Mouse (Mus musculus) forebrain, embryonic 16.5 days (tissue): Measurements from ENCODE around the gene Cptp. TPM values are rescaled to one million over a fixed set of nuclear protein-coding genes. Genes with fewer than 3 reads are reported as not detected.

ENCODE experiments used
- ATAC-seq: fragments of 200-750 bp; cut with Nextera tagmentation; 2 replicates; pipeline ENCODE4 v1.8.0; 2017; ENCODE audit warnings: mild to moderate bottlenecking, moderate library complexity
- H3K27ac ChIP-seq: fragments of 300-500 bp; sonication (generic); 2 replicates; pipeline ENCODE4 v1.5.1; 2014; ENCODE audit warnings: low read length, control low read depth
- H3K27me3 ChIP-seq: fragments of 300-500 bp; sonication (generic); replicated peaks from 2 replicates; pipeline ENCODE4 v1.6.1; 2014; ENCODE audit warnings: low read length; ENCODE audit not compliant: control insufficient read depth, insufficient read depth
- H3K36me3 ChIP-seq: fragments of 300-500 bp; sonication (generic); 2 replicates; pipeline ENCODE4 v1.6.1; 2014; ENCODE audit not compliant: control insufficient read depth, insufficient read depth
- H3K4me1 ChIP-seq: fragments of 300-500 bp; sonication (generic); replicated peaks from 2 replicates; pipeline ENCODE4 v1.6.1; 2014; ENCODE audit warnings: low read length; ENCODE audit not compliant: control insufficient read depth, insufficient read depth
- H3K4me2 ChIP-seq: fragments of 300-500 bp; sonication (generic); 2 replicates; pipeline ENCODE4 v1.6.1; 2014; ENCODE audit warnings: mild to moderate bottlenecking, low read length, control low read depth
- H3K4me3 ChIP-seq: fragments of 300-500 bp; sonication (generic); replicated peaks from 2 replicates; pipeline ENCODE4 v1.5.1; 2014; ENCODE audit warnings: mild to moderate bottlenecking, low read length, control low read depth
- H3K9ac ChIP-seq: fragments of 300-500 bp; sonication (generic); replicated peaks from 2 replicates; pipeline ENCODE4 v1.6.1; 2014; ENCODE audit warnings: low read depth, low read length, control low read depth
- H3K9me3 ChIP-seq: fragments of 300-500 bp; sonication (generic); 2 replicates; pipeline ENCODE4 v1.6.1; 2016; ENCODE audit warnings: low read length; ENCODE audit not compliant: control insufficient read depth
- WGBS: fragments of 180-500 bp; shearing (Covaris S2); extraction: QIAGEN DNeasy Blood & Tissue Kit; methylation state at CpG from one replicate; pipeline ENCODE4 v1.1.7; 2014; 5-methylcytosine and 5-hydroxymethylcytosine counted together
- polyA plus RNA-seq: library from polyadenylated mRNA; unstranded; fragments of >200 nt; fragmentation: Nextera tagmentation; extraction: Ambion mirVana; gene quantifications from 2 replicates; pipeline ENCODE4 v1.2.1, GENCODE M21; 2015

Gene Cptp
- polyA plus RNA-seq, 1 experiment from 2014 or later: 23.8 TPM

DNA sequence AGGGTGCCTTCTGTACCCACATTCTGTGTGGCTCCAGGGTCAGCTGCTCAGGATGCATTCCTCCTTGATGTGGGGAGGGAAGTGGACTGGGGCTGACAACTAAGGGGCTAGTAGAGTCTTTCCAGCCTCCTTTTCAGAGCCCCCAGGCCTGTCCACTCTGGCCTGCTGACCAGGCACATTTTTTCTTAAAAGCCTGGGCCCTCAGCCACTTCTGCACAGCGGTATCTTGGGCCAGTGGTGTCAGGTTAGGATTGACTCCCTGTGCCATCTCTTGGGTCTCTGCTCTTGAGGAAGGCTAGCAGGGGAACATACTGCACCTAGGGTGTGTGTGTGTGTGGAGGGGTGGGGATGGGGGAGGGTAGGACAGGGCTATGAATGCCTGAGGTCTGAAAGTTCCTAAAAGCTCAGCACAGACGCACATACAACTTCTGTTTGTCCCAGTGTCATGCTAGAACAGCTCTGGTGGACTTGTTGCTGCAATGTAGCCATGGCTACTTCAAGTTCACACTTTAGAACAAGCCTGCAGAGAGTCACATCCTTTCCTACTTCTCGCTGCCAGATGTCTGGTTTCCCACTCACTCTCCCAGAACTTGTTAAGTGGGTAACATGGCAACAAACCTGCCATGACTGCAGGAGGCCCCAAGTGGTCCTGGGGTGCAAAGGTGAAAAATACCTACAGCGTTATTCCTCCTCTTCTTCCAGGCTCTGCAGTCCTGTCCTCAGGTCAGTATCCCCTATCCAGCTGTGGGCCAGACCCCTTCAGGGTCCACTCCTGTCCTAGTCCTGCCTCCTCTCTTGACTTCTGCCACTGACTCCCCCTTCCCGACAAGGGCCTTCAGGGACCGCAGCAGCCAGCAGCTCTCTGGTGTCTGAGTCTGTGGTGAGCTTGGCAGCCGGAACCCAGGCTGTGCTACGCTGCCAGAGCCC, 28.9 kb downstream of the Cptp start:
- peak overlapping the region; percentile 40 for H3K4me2 ChIP-seq
- H3K4me3 ChIP-seq: peak overlapping the region; percentile 25
- no peaks in the 10 kb centered on the region for H3K36me3 ChIP-seq
- peaks cover 11% of the 10 kb centered on the region for H3K4me1 ChIP-seq
- no peak overlapping the region for H3K27ac ChIP-seq
- peak overlapping the region; percentile 47 for H3K9ac ChIP-seq
- no peaks in the 10 kb centered on the region for H3K9me3 ChIP-seq
- H3K27me3 ChIP-seq: no peaks in the 10 kb centered on the region; the same call in 1 of the 2 replicates
- WGBS: 11% methylated on average over 8 of the region's 8 CpGs
- no peak for ATAC-seq

DNA sequence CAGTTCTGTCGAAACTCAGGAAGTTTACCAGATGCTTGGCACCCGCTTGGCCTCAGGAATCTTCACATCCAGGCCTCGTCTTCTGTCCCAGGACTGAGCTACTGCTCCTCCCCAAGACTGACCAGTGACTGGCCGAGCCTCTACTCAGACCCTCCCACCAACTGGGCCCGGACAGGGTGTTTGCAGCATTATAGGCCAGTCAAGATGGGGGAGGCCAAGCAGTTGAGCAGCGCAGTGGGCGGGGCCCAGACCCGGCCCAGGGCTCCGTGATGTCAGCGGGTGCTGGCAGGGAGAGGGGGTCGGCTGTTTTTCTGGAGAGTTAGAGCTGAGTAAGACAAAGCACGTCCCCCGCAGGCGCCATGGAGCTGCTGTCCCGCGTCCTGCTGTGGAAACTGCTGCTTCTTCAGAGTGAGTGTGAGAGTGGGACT, 29.7 kb downstream of the Cptp start, which contains the start of gene Mxra8:
Mxra8 (plus strand) TSS at position 198 of the 428 bp plus-strand sequence.
- no peaks in the 10 kb centered on the region; the same call in 1 of the 2 replicates for H3K27me3 ChIP-seq
- no peaks in the 10 kb centered on the region for H3K36me3 ChIP-seq
- no peaks in the 10 kb centered on the region for H3K9me3 ChIP-seq
- peak; percentile 44; the same call in 1 of the 2 replicates for ATAC-seq
- no peak within 1 kb of the TSS for H3K27ac ChIP-seq
- H3K9ac ChIP-seq: peak within 1 kb of the TSS; percentile 47
- WGBS: 5% methylated on average over 16 of the region's 16 CpGs
- peaks cover 11% of the 10 kb centered on the region for H3K4me1 ChIP-seq
- peak within 1 kb of the TSS; percentile 40 for H3K4me2 ChIP-seq
- peak within 1 kb of the TSS; percentile 25 for H3K4me3 ChIP-seq

DNA sequence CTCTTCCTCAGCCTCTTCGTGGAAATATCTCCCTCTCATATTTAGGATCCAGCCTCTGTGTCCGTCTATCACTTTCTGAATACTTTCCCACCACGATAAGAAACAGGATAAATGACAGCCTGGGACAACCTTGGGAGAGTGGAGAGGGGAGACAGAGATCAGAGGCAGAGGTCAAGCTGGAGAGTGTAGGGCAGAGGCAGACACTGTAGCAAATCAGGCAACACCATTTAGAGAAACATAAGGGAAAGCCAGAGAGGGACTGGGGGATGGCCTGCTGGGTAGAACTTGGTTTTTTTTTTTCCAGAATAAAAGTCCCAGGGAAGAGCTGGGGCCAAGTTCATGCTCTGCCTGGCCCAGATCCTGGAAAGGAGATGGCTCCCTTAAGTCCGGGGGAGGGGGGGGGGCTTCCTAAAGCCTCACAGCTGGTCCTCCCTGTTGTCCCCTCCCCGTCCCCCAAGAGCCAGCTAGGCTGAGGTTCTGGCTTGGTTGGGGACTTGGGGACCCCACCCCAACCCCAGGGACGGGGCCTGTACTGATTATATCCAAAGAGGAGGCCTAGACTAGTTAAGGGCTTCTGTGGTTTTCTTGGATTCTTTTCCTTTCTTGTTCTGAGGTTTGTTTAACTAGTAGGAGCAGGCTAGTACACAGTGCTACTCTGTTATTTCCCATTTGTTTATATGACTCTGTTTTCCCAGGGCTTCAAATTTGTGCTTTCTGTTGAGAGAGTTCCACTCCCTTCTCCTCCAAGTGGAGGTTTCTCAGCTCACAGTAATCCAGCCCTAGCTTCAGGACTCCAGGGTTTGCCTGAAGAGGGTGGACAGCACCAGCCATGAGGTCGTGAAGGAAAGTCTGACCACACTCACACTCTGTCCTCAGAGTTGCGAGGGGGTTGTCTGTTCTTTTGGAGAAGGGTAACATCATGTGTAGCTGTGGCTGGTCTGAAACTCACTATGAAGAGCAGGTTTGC, 30.8 kb downstream of the Cptp start:
- no peak overlapping the region for H3K4me3 ChIP-seq
- no peak overlapping the region for H3K27ac ChIP-seq
- no peaks in the 10 kb centered on the region for H3K36me3 ChIP-seq
- ATAC-seq: no peak
- no peaks in the 10 kb centered on the region; the same call in 1 of the 2 replicates for H3K27me3 ChIP-seq
- H3K9me3 ChIP-seq: no peaks in the 10 kb centered on the region
- peaks cover 18% of the 10 kb centered on the region for H3K4me1 ChIP-seq
- no peak overlapping the region for H3K9ac ChIP-seq
- 62% methylated on average over 8 of the region's 8 CpGs for WGBS
- H3K4me2 ChIP-seq: no peak overlapping the region

DNA sequence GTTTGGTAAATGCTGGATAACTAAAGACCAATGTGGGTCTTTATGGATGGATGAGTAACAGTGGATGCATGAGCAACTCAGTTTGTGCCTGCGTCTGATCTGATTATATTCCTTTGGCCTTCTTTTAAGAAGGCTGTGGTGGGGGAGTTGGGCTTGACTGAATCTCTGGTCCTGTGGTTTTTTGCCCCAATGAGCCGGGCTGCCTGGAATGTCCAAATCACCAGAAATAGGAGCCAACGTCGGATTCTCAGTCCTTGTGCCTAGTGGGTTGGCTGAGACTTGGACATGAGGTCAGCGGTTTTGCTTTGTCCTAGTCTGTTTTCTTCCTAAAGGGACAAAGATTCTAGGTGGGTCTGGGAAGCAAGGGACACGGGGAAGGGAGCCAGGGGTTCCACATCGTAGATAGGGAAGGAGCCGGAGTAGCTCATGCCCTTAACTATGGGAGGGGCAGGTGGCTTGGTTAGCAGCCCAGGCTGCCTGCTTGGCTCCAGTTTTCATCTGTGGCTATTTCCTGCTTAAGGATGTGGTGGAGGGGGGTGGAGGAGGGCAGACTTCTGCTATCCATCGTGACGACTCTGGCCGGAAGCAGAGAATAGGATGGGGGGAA, 31.7 kb downstream of the Cptp start:
- H3K4me1 ChIP-seq: peaks cover 26% of the 10 kb centered on the region
- no peaks in the 10 kb centered on the region; the same call in 1 of the 2 replicates for H3K27me3 ChIP-seq
- H3K4me2 ChIP-seq: no peak overlapping the region
- H3K36me3 ChIP-seq: no peaks in the 10 kb centered on the region; the same call in 1 of the 2 replicates
- ATAC-seq: no peak
- no peak overlapping the region for H3K4me3 ChIP-seq
- H3K9ac ChIP-seq: no peak overlapping the region
- no peak overlapping the region for H3K27ac ChIP-seq
- H3K9me3 ChIP-seq: no peaks in the 10 kb centered on the region
- 79% methylated on average over 11 of the region's 11 CpGs for WGBS

DNA sequence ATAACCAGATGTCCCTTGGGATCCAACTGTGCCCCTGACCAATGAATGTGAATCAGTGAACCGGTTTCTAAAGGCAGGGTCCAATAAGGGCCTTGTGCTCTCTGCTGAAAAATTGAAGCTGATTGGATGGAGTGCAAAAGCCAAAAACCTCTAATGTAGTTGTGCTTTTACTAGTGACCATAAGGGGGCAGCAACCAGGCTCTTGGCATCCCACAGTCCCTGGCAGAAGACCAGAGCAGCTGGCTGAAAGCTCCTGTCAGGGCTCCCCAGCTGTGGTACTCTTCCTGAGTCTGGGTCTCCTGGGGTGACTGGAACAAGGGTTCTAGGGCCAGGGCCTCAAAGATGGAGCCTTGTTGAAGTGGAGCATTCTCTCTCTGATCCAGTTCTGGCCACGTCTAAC, 35.4 kb downstream of the Cptp start:
- Histone ChIP-seq H3K9me3 (no peaks in the 10 kb centered on the region), H3K27ac (peak overlapping the region; percentile 16; the same call in 1 of the 2 replicates), H3K36me3 (no peaks in the 10 kb centered on the region; the same call in 1 of the 2 replicates), H3K9ac (no peak overlapping the region), H3K4me1 (peaks cover 24% of the 10 kb centered on the region), H3K4me2 (no peak overlapping the region), H3K27me3 (no peaks in the 10 kb centered on the region), H3K4me3 (no peak overlapping the region)
- 35% methylated on average over 2 of the region's 2 CpGs for WGBS
- ATAC-seq: no peak

DNA sequence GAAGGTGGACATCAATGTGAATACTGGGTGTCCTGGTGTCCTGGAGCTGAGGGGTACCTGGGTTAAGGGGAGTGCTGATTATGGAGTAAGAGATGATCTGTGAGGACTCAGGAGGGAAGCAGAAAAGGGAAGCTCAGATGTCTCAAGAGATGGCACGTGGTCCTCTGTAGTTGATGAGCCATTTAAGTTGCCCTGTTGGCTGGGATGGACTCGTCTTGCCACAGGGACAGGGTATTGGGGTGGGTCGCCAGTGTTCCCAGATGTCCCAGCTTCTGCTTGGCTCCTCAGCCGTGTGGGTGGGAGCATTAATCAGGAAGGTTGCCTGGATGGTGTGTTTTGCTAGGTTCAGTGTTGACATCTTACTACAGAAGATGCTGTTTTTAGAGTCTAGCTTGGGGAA, 36.0 kb downstream of the Cptp start:
- no peak overlapping the region for H3K4me3 ChIP-seq
- H3K4me1 ChIP-seq: peaks cover 24% of the 10 kb centered on the region
- WGBS: 86% methylated on average over 4 of the region's 4 CpGs
- H3K27ac ChIP-seq: no peak overlapping the region
- no peaks in the 10 kb centered on the region for H3K9me3 ChIP-seq
- no peaks in the 10 kb centered on the region for H3K27me3 ChIP-seq
- H3K9ac ChIP-seq: no peak overlapping the region
- ATAC-seq: no peak
- no peak overlapping the region for H3K4me2 ChIP-seq
- H3K36me3 ChIP-seq: no peaks in the 10 kb centered on the region; the same call in 1 of the 2 replicates

DNA sequence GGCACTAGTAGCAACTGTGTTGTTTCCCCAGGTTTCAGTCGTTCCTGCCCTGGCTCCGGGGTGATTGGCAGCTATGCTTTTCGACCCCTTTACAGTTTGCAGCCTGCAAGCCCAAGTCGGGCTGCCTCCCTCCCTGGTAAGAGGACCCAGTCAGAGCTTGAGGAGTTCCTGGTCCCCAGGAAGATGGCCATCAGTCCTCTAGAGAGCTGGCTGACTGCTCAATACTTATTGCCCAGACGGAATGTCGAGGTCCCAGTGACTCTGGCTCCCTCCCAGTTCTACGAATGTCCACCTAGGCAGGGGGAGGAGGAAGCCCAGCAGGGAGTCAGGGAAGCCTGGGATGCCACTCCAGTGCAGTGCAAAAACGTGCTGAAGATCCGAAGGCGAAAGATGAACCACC, 36.9 kb downstream of the Cptp start:
- peak overlapping the region; percentile 93 for H3K4me2 ChIP-seq
- no peak overlapping the region for H3K27ac ChIP-seq

DNA sequence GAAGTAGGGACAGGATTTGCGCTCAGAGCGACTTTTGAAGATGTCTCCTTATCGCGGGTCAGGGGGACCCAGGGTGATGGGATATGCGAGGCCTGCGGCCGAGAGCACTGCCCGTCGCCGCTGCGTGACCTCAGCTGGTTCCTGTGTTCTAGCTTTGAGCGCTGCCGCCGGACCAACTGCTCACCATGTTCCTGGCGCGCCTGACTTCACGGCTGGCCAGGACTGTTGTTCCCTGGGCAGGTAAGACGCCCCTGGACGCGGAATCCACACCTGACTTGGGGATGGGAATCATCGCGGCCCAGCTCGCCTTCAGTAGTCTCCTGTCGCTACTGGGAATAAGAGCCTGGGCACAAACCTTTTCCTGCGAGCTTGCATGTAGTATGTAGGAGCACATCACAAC, 37.4 kb downstream of the Cptp start:
- H3K4me2 ChIP-seq: peak overlapping the region; percentile 93

More for the DNA sequence above, 36.9 kb downstream of the Cptp start:
- H3K27me3 ChIP-seq: no peaks in the 10 kb centered on the region
- H3K4me3 ChIP-seq: peak overlapping the region; percentile 78
- no peak for ATAC-seq
- H3K9ac ChIP-seq: peak overlapping the region; percentile 86
- peaks cover 3% of the 10 kb centered on the region; the same call in 1 of the 2 replicates for H3K36me3 ChIP-seq
- no peaks in the 10 kb centered on the region for H3K9me3 ChIP-seq
- WGBS: 55% methylated on average over 10 of the region's 10 CpGs
- peaks cover 24% of the 10 kb centered on the region for H3K4me1 ChIP-seq

More for the DNA sequence above, 37.4 kb downstream of the Cptp start:
- Histone ChIP-seq H3K9ac (peak overlapping the region; percentile 86), H3K36me3 (peaks cover 7% of the 10 kb centered on the region; the same call in 1 of the 2 replicates), H3K4me3 (peak overlapping the region; percentile 78), H3K4me1 (peaks cover 24% of the 10 kb centered on the region), H3K27me3 (no peaks in the 10 kb centered on the region), H3K27ac (peak overlapping the region; percentile 87), H3K9me3 (no peaks in the 10 kb centered on the region)
- no peak; the same call in 1 of the 2 replicates for ATAC-seq
- under 1% methylated on average over 25 of the region's 25 CpGs for WGBS
